Mouse (Mus musculus) MN1 (cell line): ENCODE data around the gene Trim50.
A peak's percentile ranks its signal among the peaks of the same experiment; 100 is the strongest.

ENCODE experiments used
- DNase-seq: peaks from one replicate; pipeline ENCODE4 v3.0.0-alpha.2; 2016; ENCODE audit warnings: low spot score

Trim50 gene

GRCm38 (mm10) chr5:135369787-135370654 lies 16.9 kb downstream of the Trim50 start, which contains the start of gene Nsun5:
TSS of gene Nsun5 (plus strand) at chr5:135369953.
- DNase-seq = peak; percentile 100

- DNase-seq = no peak
These were observed 18.1 kb downstream of the Trim50 start for GRCm38 (mm10) chr5:135371195-135371594.

DNA sequence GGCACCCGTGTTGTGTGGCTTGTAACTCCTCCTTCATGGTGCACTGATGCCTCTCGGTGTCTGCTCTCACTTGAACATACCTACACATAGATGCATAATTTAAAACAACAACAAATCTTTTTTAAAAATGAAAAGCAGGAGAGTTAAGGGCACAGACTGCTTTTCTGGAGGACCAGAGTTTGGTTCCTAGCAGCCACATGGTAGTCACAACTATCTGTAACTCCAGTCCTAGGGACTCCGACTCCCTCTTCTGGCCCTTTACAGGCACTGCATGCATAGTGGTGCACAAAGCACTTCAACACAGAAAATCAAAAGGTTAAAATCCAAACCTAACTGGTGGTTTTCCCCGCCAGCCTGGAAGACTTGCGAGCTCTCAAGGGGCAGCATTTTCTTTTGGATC lies 20.5 kb downstream of the Trim50 start:
- DNase-seq = no peak

DNA sequence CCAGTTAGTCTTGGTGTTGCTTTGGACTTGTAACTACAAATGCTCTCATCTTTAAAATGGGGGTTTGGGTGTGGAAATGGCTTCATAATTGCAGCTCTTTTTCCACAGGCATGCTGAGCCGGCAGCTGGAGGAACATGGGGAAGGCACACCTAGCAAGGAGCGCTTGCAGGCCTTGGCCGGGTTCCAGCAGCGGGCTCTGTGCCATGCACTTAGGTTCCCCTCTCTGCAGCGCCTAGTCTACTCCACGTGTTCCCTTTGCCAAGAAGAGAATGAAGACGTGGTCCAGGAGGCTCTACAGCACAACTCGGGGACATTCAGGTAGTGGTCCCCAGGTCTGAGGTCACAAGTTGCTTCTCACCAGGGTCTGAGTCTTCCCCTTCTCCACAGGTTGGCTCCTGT lies 22.1 kb downstream of the Trim50 start:
- DNase-seq = peak; percentile 87

DNA sequence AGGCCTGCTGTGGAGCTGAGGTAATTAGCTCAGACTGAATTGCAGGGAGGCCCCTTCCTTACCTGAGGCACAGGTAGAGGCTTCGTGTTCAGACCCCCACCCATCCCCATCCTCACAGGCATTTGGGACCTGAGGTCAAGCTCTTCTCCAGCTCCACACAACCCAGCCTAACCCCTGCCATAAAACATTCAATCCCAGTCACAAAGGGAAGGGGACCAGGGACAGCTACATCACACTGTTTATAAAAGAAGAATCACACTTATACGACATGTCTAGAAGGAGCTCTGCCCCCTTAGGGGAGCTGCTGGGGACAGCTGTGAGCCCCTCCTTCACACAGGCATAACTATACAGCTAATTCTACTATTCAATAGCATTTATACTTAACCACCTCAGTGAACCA lies 23.2 kb downstream of the Trim50 start:
- no peak for DNase-seq

DNA sequence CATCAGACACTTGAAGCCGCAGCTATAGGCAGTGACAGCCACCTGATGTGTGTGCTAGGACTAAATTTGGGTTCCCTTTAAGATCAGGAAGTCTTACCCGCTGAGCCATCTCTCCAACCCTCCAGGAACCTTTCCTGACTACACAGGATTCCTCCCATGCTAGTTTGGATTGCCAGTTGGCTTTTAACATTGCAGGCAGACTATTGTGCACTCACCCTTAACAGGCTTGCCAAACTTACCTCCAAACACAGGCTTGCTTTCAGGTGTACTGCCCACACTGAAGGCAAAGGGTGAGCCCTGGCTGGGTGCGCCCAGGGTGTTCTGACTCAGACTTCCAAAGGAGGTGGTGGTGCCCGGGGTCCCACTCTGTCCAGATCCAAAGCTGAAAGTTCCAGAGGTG lies 27.6 kb downstream of the Trim50 start:
- no peak for DNase-seq

DNA sequence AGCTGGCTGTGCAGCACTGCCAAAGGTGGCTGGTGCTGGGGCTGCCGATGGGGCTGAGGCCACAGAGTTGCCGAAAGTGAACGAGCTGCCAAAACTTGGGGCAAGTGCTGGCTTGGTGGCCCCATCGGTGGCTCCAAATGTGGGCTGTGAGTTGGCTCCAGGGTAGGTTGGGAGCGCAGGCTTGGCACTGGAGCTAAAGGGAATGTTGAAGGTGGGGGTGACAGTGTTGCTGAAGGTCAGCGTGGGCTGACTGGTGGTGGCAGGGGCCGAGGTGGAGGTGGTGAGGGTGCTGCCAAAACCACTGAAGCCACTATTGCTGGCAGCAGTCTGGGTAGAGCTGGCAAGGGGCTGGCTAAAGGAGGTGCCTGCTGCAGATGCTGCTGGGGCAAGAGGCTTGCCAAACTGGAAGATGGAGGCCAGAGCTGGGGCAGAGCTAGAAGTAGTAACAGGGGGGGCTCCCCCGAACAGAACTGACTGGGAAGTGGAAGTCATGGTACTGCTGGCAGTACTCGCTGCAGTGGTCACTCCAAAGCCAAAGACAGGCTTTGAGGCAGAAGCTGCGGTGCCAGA lies 28.3 kb downstream of the Trim50 start:
- DNase-seq = no peak

DNA sequence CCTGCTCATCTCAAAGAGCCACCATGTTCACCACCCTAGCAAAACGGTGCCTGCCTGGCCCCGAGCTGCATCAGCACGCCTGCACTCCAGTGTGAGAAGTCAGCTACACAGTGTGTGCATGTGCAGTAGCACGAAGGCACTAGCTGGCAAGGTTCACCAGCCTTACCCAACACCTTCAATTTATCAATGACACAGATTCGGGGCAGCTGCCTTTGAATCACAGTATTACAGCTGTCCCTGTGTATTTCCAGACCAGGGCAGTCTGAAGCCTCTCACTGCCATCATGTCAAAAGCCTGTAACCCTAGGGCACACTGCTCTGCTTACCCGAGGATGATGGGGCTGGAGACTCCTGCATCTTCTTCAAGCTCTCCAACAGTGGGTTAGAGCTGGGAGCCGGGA lies 29.7 kb downstream of the Trim50 start:
- DNase-seq = no peak

DNA sequence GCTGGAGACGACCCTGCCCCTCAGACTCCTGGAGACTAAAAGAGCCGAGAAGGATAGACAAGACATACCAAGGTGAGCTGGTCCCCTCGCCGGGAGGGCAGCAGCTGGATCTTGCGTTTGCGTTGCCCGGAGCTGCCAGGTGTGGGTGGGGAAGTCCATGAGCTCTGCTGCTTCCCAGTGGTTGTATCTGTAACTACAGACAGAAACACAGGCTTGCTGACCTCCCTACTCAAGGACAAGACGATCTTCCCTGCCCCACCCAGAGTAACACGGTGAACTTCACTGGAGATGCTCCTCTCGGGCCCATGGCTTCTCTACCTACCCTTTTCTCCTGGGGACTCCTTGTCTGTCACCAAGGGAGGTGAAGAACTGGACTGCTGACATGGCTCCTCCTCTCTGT lies 30.7 kb downstream of the Trim50 start:
- DNase-seq = peak; percentile 45

GRCm38 (mm10) chr5:135394004-135394823 lies 41.1 kb downstream of the Trim50 start, which contains the start of gene Pom121:
TSS of gene Pom121 (minus strand) at chr5:135394546.
- peak; percentile 97 for DNase-seq

DNA sequence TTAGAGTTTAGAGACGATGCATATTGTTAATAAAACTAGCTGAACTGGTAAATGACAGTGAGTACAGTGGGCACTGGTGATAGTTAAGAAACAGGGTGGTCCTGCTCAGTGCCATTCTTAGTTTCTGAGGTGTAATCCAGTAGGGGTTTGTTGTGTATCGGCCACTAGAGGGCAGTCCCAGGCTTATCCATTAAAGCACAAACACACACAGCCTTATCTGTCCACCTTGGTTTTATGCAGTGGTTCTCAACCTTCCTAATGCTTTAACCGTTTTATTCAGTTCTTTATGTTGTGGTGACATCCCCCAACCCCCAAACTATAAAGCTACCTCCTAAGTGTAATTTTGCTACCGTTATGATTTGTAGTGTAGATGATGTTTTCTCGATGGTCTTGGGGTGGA lies 42.7 kb downstream of the Trim50 start:
- DNase-seq = peak; percentile 51

GRCm38 (mm10) chr5:135399382-135399781 lies 46.3 kb downstream of the Trim50 start:
- no peak for DNase-seq

- peak; percentile 89 for DNase-seq
These were observed 47.1 kb downstream of the Trim50 start for GRCm38 (mm10) chr5:135400244-135400643.

DNA sequence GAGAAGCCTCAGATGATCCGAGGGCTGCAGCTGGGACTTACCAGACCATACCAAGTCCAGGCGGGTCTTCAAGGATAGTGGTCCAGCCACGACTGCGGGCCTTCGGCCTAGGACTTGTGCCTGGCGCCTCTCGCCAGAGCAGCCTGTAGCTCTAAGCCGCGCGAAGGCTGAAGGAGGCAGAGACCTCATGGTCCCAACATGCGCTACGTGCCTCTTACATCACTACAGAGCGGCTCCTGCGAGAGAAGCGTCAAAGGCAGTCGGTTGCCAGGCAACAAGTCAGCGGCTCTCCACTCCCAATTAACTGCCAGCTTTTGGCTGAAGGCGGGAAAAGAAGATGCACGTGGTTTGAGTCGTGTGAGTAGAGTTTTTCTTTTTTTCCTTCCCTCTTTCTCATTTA lies 51.5 kb downstream of the Trim50 start:
- no peak for DNase-seq

DNA sequence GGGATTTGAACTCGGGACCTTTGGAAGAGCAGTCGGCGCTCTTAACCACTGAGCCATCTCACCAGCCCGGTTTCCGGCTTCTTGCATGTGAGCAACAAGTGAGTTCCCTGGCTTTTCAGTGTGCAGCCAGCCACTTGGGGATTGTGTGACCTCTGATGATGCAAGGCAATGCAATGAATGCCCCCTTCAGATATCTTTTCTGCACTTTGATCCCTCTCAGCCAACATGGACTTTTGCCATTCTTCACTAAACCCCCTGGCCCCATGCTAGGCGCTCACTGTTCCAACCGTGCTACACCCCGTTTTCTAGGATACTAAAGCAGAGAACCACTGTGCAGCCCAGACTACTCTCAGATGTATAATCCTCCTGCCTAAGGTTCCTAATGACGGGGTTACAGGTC lies 52.3 kb downstream of the Trim50 start:
- DNase-seq = no peak

DNA sequence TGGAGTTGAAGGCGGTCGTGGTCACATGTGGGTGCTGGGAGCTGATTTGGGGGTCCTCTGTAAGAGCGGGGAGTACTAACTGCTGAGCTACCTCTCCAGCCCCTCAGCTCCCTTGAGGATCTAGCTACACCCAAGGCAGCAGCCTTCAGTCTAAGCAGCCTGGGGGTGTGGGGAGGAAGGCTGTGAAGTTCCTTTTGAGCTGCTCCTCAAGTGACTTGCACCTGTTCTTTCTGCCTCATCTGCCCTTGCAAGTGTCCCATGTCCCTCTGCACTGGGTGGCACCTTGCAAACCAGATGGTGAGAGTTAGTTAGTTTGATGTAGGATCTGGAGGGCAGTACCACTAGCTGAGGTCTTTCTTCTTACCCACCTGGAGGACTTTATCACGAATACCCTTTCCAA lies 55.0 kb downstream of the Trim50 start:
- DNase-seq = no peak

DNA sequence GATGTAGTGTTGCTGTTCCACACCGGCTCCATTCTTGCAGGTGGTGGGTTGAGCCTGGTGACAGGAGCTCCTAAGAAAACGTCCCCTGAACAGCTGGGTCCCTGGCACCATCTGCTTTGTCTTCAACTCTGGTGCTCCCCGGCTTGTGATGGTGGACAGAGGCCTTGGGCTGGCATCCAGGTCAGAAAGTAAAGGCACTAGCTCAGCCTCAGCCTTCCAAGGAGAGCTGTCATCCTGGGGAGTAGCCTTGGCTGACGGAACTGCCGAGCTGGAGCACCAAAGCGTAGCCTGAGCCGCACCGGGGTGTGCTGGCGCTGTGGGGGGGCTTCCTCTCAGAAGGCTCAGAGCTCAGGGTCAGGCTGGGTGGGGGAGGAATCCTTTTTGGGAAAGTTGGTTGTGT lies 57.2 kb downstream of the Trim50 start:
- no peak for DNase-seq
